Mouse (Mus musculus): ENCODE results near the gene Ptov1.

DNA sequence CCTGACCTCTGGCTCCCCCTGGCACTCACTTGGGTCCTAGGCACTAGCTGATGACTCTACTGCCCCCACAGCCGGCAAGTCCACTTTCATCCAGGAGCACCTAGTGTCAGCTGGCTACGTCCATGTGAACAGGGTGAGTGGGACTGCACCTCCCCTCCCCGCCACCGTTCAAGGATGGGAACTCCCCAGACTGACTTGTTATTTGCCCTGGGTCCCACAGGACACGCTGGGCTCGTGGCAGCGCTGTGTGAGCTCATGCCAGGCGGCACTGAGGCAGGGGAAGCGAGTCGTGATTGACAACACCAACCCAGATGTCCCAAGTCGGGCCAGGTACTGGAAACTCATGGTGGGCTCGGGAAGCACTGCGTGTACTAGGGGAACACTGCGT, 8.2 kb downstream of the Ptov1 start:
- TF ChIP-seq CTCF (conservative IDR thresholded peaks at IDR 0.05; ENCODE audit: insufficient read depth, insufficient read length, low read depth, low read length) (no peak), POLR2A (IDR thresholded peaks at IDR 0.05; ENCODE audit: low read depth, low read length) (no peak)

Data from kidney, adult 2 months (tissue).